Mouse (Mus musculus): Measurements from ENCODE around the gene Ttc3.

DNA sequence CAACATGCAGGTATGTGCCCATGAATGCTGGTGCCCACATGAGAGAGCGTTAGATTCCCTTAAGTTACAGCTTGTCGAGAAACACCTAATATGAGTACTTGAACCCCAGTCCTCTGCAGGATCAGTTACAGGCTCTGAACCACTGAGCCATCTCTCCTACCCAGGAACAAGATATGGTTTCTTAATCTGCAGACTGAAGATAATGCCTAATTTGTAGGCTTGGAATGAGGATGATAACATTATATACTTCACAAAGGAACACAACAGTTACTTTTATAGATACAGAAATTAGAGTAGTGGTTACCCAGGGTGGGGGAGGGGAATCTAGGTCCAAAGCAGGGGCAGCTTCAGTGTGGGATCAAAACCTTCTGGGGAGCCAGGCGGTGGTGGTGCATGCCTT lies 44.4 kb upstream of the Ttc3 start:
- no peak for TF ChIP-seq CTCF (IDR thresholded peaks at IDR 0.05; ENCODE audit: low read depth)
- no peak for TF ChIP-seq EP300 (optimal IDR thresholded peaks at IDR 0.05)
